Mouse (Mus musculus) heart, postnatal 10 days (tissue): ENCODE measurements around the gene Tead2. TPM values are rescaled to one million over a fixed set of nuclear protein-coding genes. Genes with fewer than 3 reads are reported as not detected.
"Not testable (repeated sequence)": the region's sequence is repeated elsewhere in the genome, so short reads cannot be mapped to it uniquely, and the experiment has no call there.

Experiments
- DNase-seq, 2 experiments: peaks; one replicate each; pipeline ENCODE4 v3.0.0; 2021
- intact Hi-C: fragments of 180-260 bp; cut with DNase I; formaldehyde crosslinking; loops from one replicate; pipeline ENCODE4 v1.15.1; 2025
- total RNA-seq, 2 experiments: library from RNA; stranded (reverse); gene quantifications; 2 replicates each; pipeline ENCODE4 v1.2.3; 2021

The Tead2 gene
- total RNA-seq, result 10 to 100 TPM; 27.5 to 32.3 TPM

- intact Hi-C loops, result no loop called here
These were observed at the start of gene Tead2 for GRCm38 (mm10) chr7:45215673-45216441. Gene Tead2 (plus strand): TSS chr7:45215753.

GRCm38 (mm10) chr7:45166950-45167401 lies 48.6 kb upstream of the Tead2 start:
- intact Hi-C loops, result no loop called here
- DNase-seq, result no peak

More at GRCm38 (mm10) chr7:45215673-45216441, at the start of gene Tead2:
- peak; percentile 60 to 67 for DNase-seq

GRCm38 (mm10) chr7:45167761-45168445 lies 47.6 kb upstream of the Tead2 start:
- no peak for DNase-seq
- intact Hi-C loops, result no loop called here

GRCm38 (mm10) chr7:45168656-45169055 lies 46.9 kb upstream of the Tead2 start:
- DNase-seq, result no peak
- intact Hi-C loops, result no loop called here

- intact Hi-C loops, result no loop called here
- no peak for DNase-seq
These were observed 46.1 kb upstream of the Tead2 start for GRCm38 (mm10) chr7:45169495-45169894.

GRCm38 (mm10) chr7:45172974-45173373 lies 42.6 kb upstream of the Tead2 start:
- intact Hi-C loops, result no loop called here
- DNase-seq, result no peak

GRCm38 (mm10) chr7:45173772-45174171 lies 41.8 kb upstream of the Tead2 start:
- intact Hi-C loops, DNase-seq: not testable (repeated sequence)

- intact Hi-C loops, result no loop called here
- DNase-seq, result no peak
These were observed 40.8 kb upstream of the Tead2 start for GRCm38 (mm10) chr7:45174567-45175280.

- intact Hi-C loops, result no loop called here
- DNase-seq, result no peak
These were observed 40.2 kb upstream of the Tead2 start for GRCm38 (mm10) chr7:45175398-45175797.

GRCm38 (mm10) chr7:45175929-45176328 lies 39.6 kb upstream of the Tead2 start:
- intact Hi-C loops, result no loop called here
- DNase-seq, result no peak

GRCm38 (mm10) chr7:45176356-45176755 lies 39.2 kb upstream of the Tead2 start:
- DNase-seq, result no peak
- intact Hi-C loops, result no loop called here

GRCm38 (mm10) chr7:45178550-45178949 lies 37.0 kb upstream of the Tead2 start:
- intact Hi-C loops, result no loop called here
- DNase-seq, result no peak

- intact Hi-C loops, result no loop called here
- no peak for DNase-seq
These were observed 36.1 kb upstream of the Tead2 start, which contains the start of gene Gfy for GRCm38 (mm10) chr7:45179469-45179868. Gene Gfy (minus strand): TSS chr7:45179569.

GRCm38 (mm10) chr7:45180896-45181477 lies 34.6 kb upstream of the Tead2 start, which contains the start of gene Pth2:
Gene Pth2 (plus strand): TSS chr7:45180995.
- intact Hi-C loops, result no loop called here
- DNase-seq, result no peak

- DNase-seq, result peak; percentile 11 to 24
- intact Hi-C loops, result no loop called here
These were observed 34.0 kb upstream of the Tead2 start for GRCm38 (mm10) chr7:45181540-45181939.

- DNase-seq, result peak; percentile 92 to 93
- intact Hi-C loops, result no loop called here
These were observed 33.4 kb upstream of the Tead2 start for GRCm38 (mm10) chr7:45182199-45182601.

GRCm38 (mm10) chr7:45182606-45183005 lies 32.9 kb upstream of the Tead2 start:
- intact Hi-C loops, result no loop called here
- DNase-seq, result no peak

GRCm38 (mm10) chr7:45183672-45184071 lies 31.9 kb upstream of the Tead2 start:
- intact Hi-C loops, result no loop called here
- DNase-seq, result no peak

- DNase-seq, result no peak
- intact Hi-C loops, result no loop called here
These were observed 29.6 kb upstream of the Tead2 start for GRCm38 (mm10) chr7:45185921-45186320.

GRCm38 (mm10) chr7:45189600-45189999 lies 26.0 kb upstream of the Tead2 start:
- intact Hi-C loops, result no loop called here
- no peak for DNase-seq

- DNase-seq, result no peak
- intact Hi-C loops, result no loop called here
These were observed 25.4 kb upstream of the Tead2 start for GRCm38 (mm10) chr7:45190186-45190585.
